Mouse (Mus musculus): Measurements from ENCODE around the gene Scn3b. TPM values are rescaled to one million over a fixed set of nuclear protein-coding genes. Genes with fewer than 3 reads are reported as not detected.

Gene Scn3b
- total and polyA plus RNA-seq, 2 experiments from 2014 or later: 109 to 159 TPM

GRCm38 (mm10) chr9:40296251-40296650, 27.2 kb downstream of the Scn3b start:
- Histone ChIP-seq H3K4me1 (ENCODE audit: insufficient read depth, low read length) (no peaks in the 10 kb centered on the region), H3K27me3 (ENCODE audit: insufficient read depth, low read length) (no peaks in the 10 kb centered on the region), H3K4me2 (ENCODE audit: low read depth, low read length) (no peak overlapping the region), H3K36me3 (ENCODE audit: insufficient read depth, low read length) (peaks cover 53% of the 10 kb centered on the region), H3K4me3 (ENCODE audit: low read length) (no peak overlapping the region), H3K27ac (no peak overlapping the region), H3K9me3 (ENCODE audit: low read length) (no peaks in the 10 kb centered on the region), H3K9ac (replicated peaks; ENCODE audit: low read length) (no peak overlapping the region)
- no peak for ATAC-seq
- DNase-seq (ENCODE audit: low spot score): peak; percentile 30
- 92% methylated on average over 5 of the region's 5 CpGs for WGBS
- no peak for TF ChIP-seq CTCF (IDR thresholded peaks at IDR 0.05; ENCODE audit: low read depth)

DNA sequence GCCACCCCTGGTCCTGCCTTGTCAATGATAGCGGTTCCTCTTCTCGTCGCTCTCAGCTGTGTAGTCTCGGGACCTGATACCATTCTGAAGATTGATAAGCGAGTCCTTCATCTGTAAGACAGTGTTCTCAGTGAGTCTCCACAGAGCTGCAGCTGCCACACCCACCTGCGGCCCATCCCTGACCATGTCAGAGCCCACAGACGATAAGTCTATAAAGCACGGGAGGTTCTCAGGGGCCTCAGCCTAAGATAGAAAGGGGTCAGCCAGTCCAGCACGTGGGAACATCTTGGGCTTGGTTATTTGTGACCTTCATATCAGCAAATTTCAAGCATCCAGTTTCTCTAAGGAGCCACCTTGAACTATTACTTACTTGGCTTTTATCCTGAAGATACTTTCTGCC, 29.0 kb downstream of the Scn3b start:
- DNase-seq (ENCODE audit: low spot score) (no peak), ATAC-seq (no peak)
- Histone ChIP-seq H3K9ac (replicated peaks; ENCODE audit: low read length) (no peak overlapping the region), H3K4me2 (ENCODE audit: low read depth, low read length) (no peak overlapping the region), H3K4me1 (ENCODE audit: insufficient read depth, low read length) (no peaks in the 10 kb centered on the region), H3K4me3 (ENCODE audit: low read length) (no peak overlapping the region), H3K36me3 (ENCODE audit: insufficient read depth, low read length) (peaks cover 68% of the 10 kb centered on the region), H3K9me3 (ENCODE audit: low read length) (no peaks in the 10 kb centered on the region), H3K27me3 (ENCODE audit: insufficient read depth, low read length) (no peaks in the 10 kb centered on the region), H3K27ac (no peak overlapping the region)
- TF ChIP-seq CTCF (IDR thresholded peaks at IDR 0.05; ENCODE audit: low read depth): no peak
- 94% methylated on average over 9 of the region's 9 CpGs for WGBS

DNA sequence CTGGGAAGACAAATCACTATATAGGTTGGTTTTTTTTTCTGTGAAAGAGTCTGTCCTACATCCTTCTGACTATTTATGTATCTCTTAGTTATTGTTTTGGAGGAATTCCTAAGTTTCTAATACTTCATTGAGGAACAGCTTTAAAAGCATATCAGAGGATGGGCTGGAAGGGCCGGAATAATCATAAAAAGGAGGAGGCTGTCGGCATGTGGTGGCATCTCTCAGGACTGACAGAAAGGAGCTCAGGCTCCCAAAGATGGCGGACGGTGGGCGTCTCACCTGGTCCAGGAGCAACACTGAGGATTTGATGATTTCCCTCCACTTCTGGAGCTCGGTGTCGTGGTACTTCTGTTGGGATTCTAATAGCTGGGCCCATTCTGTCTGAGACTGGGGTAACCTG, 30.3 kb downstream of the Scn3b start:
- H3K27ac ChIP-seq: no peak overlapping the region
- no peaks in the 10 kb centered on the region for H3K4me1 ChIP-seq (ENCODE audit: insufficient read depth, low read length)
- H3K9me3 ChIP-seq (ENCODE audit: low read length): no peaks in the 10 kb centered on the region
- no peaks in the 10 kb centered on the region for H3K27me3 ChIP-seq (ENCODE audit: insufficient read depth, low read length)
- no peak for ATAC-seq
- no peak for DNase-seq (ENCODE audit: low spot score)
- no peak for TF ChIP-seq CTCF (IDR thresholded peaks at IDR 0.05; ENCODE audit: low read depth)
- peaks cover 72% of the 10 kb centered on the region for H3K36me3 ChIP-seq (ENCODE audit: insufficient read depth, low read length)
- no peak overlapping the region for H3K4me3 ChIP-seq (ENCODE audit: low read length)
- 96% methylated on average over 7 of the region's 7 CpGs for WGBS
- no peak overlapping the region for H3K4me2 ChIP-seq (ENCODE audit: low read depth, low read length)
- no peak overlapping the region for H3K9ac ChIP-seq (replicated peaks; ENCODE audit: low read length)

GRCm38 (mm10) chr9:40300018-40300989, 31.3 kb downstream of the Scn3b start:
- no peak for DNase-seq (ENCODE audit: low spot score)
- Histone ChIP-seq H3K36me3 (ENCODE audit: insufficient read depth, low read length) (peaks cover 82% of the 10 kb centered on the region), H3K4me3 (ENCODE audit: low read length) (no peak overlapping the region), H3K4me1 (ENCODE audit: insufficient read depth, low read length) (no peaks in the 10 kb centered on the region), H3K9ac (replicated peaks; ENCODE audit: low read length) (no peak overlapping the region), H3K27me3 (ENCODE audit: insufficient read depth, low read length) (no peaks in the 10 kb centered on the region), H3K4me2 (ENCODE audit: low read depth, low read length) (no peak overlapping the region), H3K27ac (no peak overlapping the region), H3K9me3 (ENCODE audit: low read length) (no peaks in the 10 kb centered on the region)
- ATAC-seq: no peak
- WGBS: 91% methylated on average over 15 of the region's 15 CpGs
- no peak for TF ChIP-seq CTCF (IDR thresholded peaks at IDR 0.05; ENCODE audit: low read depth)

- Histone ChIP-seq H3K9ac (replicated peaks; ENCODE audit: low read length) (no peak overlapping the region), H3K27me3 (ENCODE audit: insufficient read depth, low read length) (no peaks in the 10 kb centered on the region), H3K4me1 (ENCODE audit: insufficient read depth, low read length) (no peaks in the 10 kb centered on the region), H3K9me3 (ENCODE audit: low read length) (no peaks in the 10 kb centered on the region), H3K36me3 (ENCODE audit: insufficient read depth, low read length) (peaks cover 88% of the 10 kb centered on the region), H3K4me2 (ENCODE audit: low read depth, low read length) (no peak overlapping the region), H3K27ac (no peak overlapping the region), H3K4me3 (ENCODE audit: low read length) (no peak overlapping the region)
- 89% methylated on average over 5 of the region's 5 CpGs for WGBS
- no peak for TF ChIP-seq CTCF (IDR thresholded peaks at IDR 0.05; ENCODE audit: low read depth)
- DNase-seq (ENCODE audit: low spot score) (no peak), ATAC-seq (no peak)
Measured at GRCm38 (mm10) chr9:40301475-40301874, 32.5 kb downstream of the Scn3b start.

GRCm38 (mm10) chr9:40302375-40302774, 33.4 kb downstream of the Scn3b start:
- ATAC-seq (no peak), DNase-seq (ENCODE audit: low spot score) (no peak)
- H3K4me3 ChIP-seq (ENCODE audit: low read length): no peak overlapping the region
- H3K4me2 ChIP-seq (ENCODE audit: low read depth, low read length): no peak overlapping the region
- no peak for TF ChIP-seq CTCF (IDR thresholded peaks at IDR 0.05; ENCODE audit: low read depth)
- H3K27me3 ChIP-seq (ENCODE audit: insufficient read depth, low read length): no peaks in the 10 kb centered on the region
- H3K27ac ChIP-seq: no peak overlapping the region
- H3K36me3 ChIP-seq (ENCODE audit: insufficient read depth, low read length): peaks cover 90% of the 10 kb centered on the region
- no peaks in the 10 kb centered on the region for H3K4me1 ChIP-seq (ENCODE audit: insufficient read depth, low read length)
- WGBS: 88% methylated on average over 8 of the region's 8 CpGs
- no peaks in the 10 kb centered on the region for H3K9me3 ChIP-seq (ENCODE audit: low read length)
- H3K9ac ChIP-seq (replicated peaks; ENCODE audit: low read length): no peak overlapping the region

- Histone ChIP-seq H3K9me3 (ENCODE audit: low read length) (no peaks in the 10 kb centered on the region), H3K27ac (no peak overlapping the region), H3K4me2 (ENCODE audit: low read depth, low read length) (no peak overlapping the region), H3K9ac (replicated peaks; ENCODE audit: low read length) (no peak overlapping the region), H3K4me3 (ENCODE audit: low read length) (no peak overlapping the region), H3K27me3 (ENCODE audit: insufficient read depth, low read length) (no peaks in the 10 kb centered on the region), H3K4me1 (ENCODE audit: insufficient read depth, low read length) (no peaks in the 10 kb centered on the region), H3K36me3 (ENCODE audit: insufficient read depth, low read length) (peaks cover 82% of the 10 kb centered on the region)
- ATAC-seq (no peak), DNase-seq (ENCODE audit: low spot score) (no peak)
- TF ChIP-seq CTCF (IDR thresholded peaks at IDR 0.05; ENCODE audit: low read depth): no peak
- WGBS: 98% methylated on average over 8 of the region's 8 CpGs
Measured at GRCm38 (mm10) chr9:40304243-40304642, 35.2 kb downstream of the Scn3b start.

Data from hindbrain, postnatal 0 days (tissue).